Mouse (Mus musculus) forebrain, embryonic 16.5 days (tissue): Measurements from ENCODE around the gene Sgms1. TPM values are rescaled to one million over a fixed set of nuclear protein-coding genes. Genes with fewer than 3 reads are reported as not detected.

Source experiments
- ATAC-seq: fragments of 200-750 bp; cut with Nextera tagmentation; 2 replicates; pipeline ENCODE4 v1.8.0; 2017; ENCODE audit warnings: mild to moderate bottlenecking, moderate library complexity
- H3K27ac ChIP-seq: fragments of 300-500 bp; sonication (generic); 2 replicates; pipeline ENCODE4 v1.5.1; 2014; ENCODE audit warnings: low read length, control low read depth
- H3K27me3 ChIP-seq: fragments of 300-500 bp; sonication (generic); replicated peaks from 2 replicates; pipeline ENCODE4 v1.6.1; 2014; ENCODE audit warnings: low read length; ENCODE audit not compliant: control insufficient read depth, insufficient read depth
- H3K36me3 ChIP-seq: fragments of 300-500 bp; sonication (generic); 2 replicates; pipeline ENCODE4 v1.6.1; 2014; ENCODE audit not compliant: control insufficient read depth, insufficient read depth
- H3K4me1 ChIP-seq: fragments of 300-500 bp; sonication (generic); replicated peaks from 2 replicates; pipeline ENCODE4 v1.6.1; 2014; ENCODE audit warnings: low read length; ENCODE audit not compliant: control insufficient read depth, insufficient read depth
- H3K4me2 ChIP-seq: fragments of 300-500 bp; sonication (generic); 2 replicates; pipeline ENCODE4 v1.6.1; 2014; ENCODE audit warnings: mild to moderate bottlenecking, low read length, control low read depth
- H3K4me3 ChIP-seq: fragments of 300-500 bp; sonication (generic); replicated peaks from 2 replicates; pipeline ENCODE4 v1.5.1; 2014; ENCODE audit warnings: mild to moderate bottlenecking, low read length, control low read depth
- H3K9ac ChIP-seq: fragments of 300-500 bp; sonication (generic); replicated peaks from 2 replicates; pipeline ENCODE4 v1.6.1; 2014; ENCODE audit warnings: low read depth, low read length, control low read depth
- H3K9me3 ChIP-seq: fragments of 300-500 bp; sonication (generic); 2 replicates; pipeline ENCODE4 v1.6.1; 2016; ENCODE audit warnings: low read length; ENCODE audit not compliant: control insufficient read depth
- WGBS: fragments of 180-500 bp; shearing (Covaris S2); extraction: QIAGEN DNeasy Blood & Tissue Kit; methylation state at CpG from one replicate; pipeline ENCODE4 v1.1.7; 2014; 5-methylcytosine and 5-hydroxymethylcytosine counted together
- polyA plus RNA-seq: library from polyadenylated mRNA; unstranded; fragments of >200 nt; fragmentation: Nextera tagmentation; extraction: Ambion mirVana; gene quantifications from 2 replicates; pipeline ENCODE4 v1.2.1, GENCODE M21; 2015

Sgms1 gene
- polyA plus RNA-seq, 1 experiment from 2014 or later: 16.3 TPM

- Histone ChIP-seq H3K27ac (no peak overlapping the region), H3K4me1 (no peaks in the 10 kb centered on the region), H3K9ac (no peak overlapping the region), H3K27me3 (no peaks in the 10 kb centered on the region), H3K4me2 (no peak overlapping the region), H3K36me3 (no peaks in the 10 kb centered on the region), H3K4me3 (no peak overlapping the region), H3K9me3 (no peaks in the 10 kb centered on the region)
- ATAC-seq: no peak
- WGBS: 95% methylated on average over 5 of the region's 5 CpGs
Observed at GRCm38 (mm10) chr19:32284681-32285454, 104.6 kb downstream of the Sgms1 start.

DNA sequence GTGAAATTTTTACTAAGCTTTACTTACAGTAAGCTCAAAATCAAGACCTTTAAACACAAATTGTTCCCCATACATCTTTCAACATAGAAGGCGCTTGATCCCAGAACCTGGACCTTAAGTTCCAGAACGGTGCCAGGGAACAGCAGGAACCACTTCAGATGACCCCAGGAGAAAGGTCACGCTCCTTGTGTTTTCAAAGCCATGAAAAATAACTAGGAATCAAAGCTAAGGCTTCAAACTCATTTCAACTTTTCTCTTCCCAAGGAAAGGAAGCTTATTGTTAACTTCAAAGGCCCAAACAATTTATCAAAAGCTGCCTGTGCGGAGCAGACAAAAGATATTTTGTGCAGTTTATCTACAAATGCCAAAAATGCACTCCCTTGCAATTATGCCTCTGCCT is 107.6 kb downstream of the Sgms1 start:
- no peak overlapping the region for H3K4me2 ChIP-seq
- no peaks in the 10 kb centered on the region for H3K36me3 ChIP-seq
- H3K9ac ChIP-seq: no peak overlapping the region
- ATAC-seq: no peak
- H3K4me1 ChIP-seq: no peaks in the 10 kb centered on the region
- H3K27ac ChIP-seq: no peak overlapping the region
- H3K27me3 ChIP-seq: no peaks in the 10 kb centered on the region
- H3K9me3 ChIP-seq: no peaks in the 10 kb centered on the region
- H3K4me3 ChIP-seq: no peak overlapping the region
- 68% methylated on average over 4 of the region's 4 CpGs for WGBS

- no peaks in the 10 kb centered on the region for H3K4me1 ChIP-seq
- no peaks in the 10 kb centered on the region for H3K27me3 ChIP-seq
- H3K9me3 ChIP-seq: no peaks in the 10 kb centered on the region
- WGBS: 92% methylated on average over 4 of the region's 4 CpGs
- no peaks in the 10 kb centered on the region for H3K36me3 ChIP-seq
- no peak overlapping the region for H3K9ac ChIP-seq
- no peak for ATAC-seq
- no peak overlapping the region for H3K27ac ChIP-seq
- H3K4me3 ChIP-seq: no peak overlapping the region
- H3K4me2 ChIP-seq: no peak overlapping the region
Observed at GRCm38 (mm10) chr19:32280380-32280779, 109.1 kb downstream of the Sgms1 start.

- Histone ChIP-seq H3K4me3 (no peak overlapping the region), H3K27me3 (no peaks in the 10 kb centered on the region), H3K4me1 (no peaks in the 10 kb centered on the region), H3K36me3 (no peaks in the 10 kb centered on the region), H3K9me3 (no peaks in the 10 kb centered on the region), H3K9ac (no peak overlapping the region), H3K27ac (no peak overlapping the region), H3K4me2 (no peak overlapping the region)
- ATAC-seq: no peak
- 90% methylated on average over 6 of the region's 6 CpGs for WGBS
Observed at GRCm38 (mm10) chr19:32279400-32279799, 110.1 kb downstream of the Sgms1 start.

DNA sequence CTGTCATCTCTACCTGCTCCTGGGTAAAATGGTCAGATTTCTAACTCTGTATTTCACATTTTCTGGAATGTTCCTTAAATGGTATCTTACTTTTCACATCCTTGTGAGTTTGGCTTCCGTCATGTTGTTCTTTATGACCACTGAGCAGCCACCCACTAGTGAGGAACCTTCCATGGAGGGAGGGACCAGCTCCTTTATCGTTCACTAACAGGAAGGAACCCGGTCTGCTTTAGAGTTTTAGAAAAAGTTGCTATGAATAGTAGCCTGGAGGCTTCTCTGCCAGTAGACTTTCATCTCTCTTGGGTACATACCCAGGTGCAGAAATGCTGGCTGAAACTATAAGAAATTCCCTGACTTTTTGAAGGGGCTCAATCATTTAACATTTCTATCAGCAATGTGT is 111.6 kb downstream of the Sgms1 start:
- Histone ChIP-seq H3K4me3 (no peak overlapping the region), H3K9me3 (no peaks in the 10 kb centered on the region), H3K4me1 (no peaks in the 10 kb centered on the region), H3K27me3 (no peaks in the 10 kb centered on the region), H3K4me2 (no peak overlapping the region), H3K9ac (no peak overlapping the region), H3K36me3 (no peaks in the 10 kb centered on the region), H3K27ac (no peak overlapping the region)
- ATAC-seq: no peak
- WGBS: 89% methylated on average over 3 of the region's 3 CpGs

DNA sequence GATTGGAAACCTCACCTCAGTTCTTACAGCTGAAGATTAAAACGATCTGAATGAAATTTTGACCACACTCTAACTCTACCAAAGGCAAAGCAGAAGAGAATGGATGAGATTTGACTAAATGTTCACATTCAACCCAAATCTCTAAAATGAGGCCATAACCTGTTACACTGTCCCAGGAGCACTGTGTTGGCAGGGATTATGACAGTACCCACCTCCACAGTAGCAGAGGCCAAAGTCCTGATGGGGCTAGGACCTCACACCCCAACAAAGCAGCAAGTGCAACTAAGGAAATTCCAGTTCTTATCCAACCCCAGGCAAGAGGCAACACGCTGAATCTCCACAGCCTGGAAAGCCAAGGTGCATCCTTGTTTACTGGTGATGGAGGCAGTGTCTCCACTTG is 112.2 kb downstream of the Sgms1 start:
- no peak overlapping the region for H3K27ac ChIP-seq
- no peaks in the 10 kb centered on the region for H3K4me1 ChIP-seq
- H3K4me2 ChIP-seq: no peak overlapping the region
- H3K36me3 ChIP-seq: no peaks in the 10 kb centered on the region
- H3K4me3 ChIP-seq: no peak overlapping the region
- no peaks in the 10 kb centered on the region for H3K27me3 ChIP-seq
- H3K9me3 ChIP-seq: no peaks in the 10 kb centered on the region
- WGBS: 92% methylated on average over 2 of the region's 2 CpGs
- H3K9ac ChIP-seq: no peak overlapping the region
- no peak for ATAC-seq

DNA sequence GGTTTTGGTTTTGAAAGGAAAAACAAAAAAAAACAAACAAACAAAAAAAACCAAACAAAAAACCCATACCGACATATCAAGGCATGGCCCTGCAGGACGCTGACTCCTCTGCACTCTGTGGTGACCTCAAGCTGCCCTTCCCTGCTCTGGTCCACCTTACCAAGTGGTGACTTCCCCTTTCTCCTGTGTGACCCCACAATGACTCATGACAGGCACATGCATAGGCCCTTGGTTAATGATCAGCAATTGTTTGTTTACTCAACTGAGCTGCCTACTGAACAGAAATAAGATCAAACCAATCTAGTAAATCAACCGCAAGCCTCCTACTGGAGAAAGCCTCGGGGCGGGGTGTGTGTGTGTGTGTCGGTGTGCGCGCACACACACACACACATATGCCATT is 112.7 kb downstream of the Sgms1 start:
- H3K36me3 ChIP-seq: no peaks in the 10 kb centered on the region
- H3K9me3 ChIP-seq: no peaks in the 10 kb centered on the region
- H3K27ac ChIP-seq: no peak overlapping the region
- no peaks in the 10 kb centered on the region for H3K4me1 ChIP-seq
- no peak overlapping the region for H3K4me3 ChIP-seq
- H3K4me2 ChIP-seq: no peak overlapping the region
- H3K27me3 ChIP-seq: no peaks in the 10 kb centered on the region
- ATAC-seq: no peak
- no peak overlapping the region for H3K9ac ChIP-seq
- WGBS: 94% methylated on average over 8 of the region's 8 CpGs

DNA sequence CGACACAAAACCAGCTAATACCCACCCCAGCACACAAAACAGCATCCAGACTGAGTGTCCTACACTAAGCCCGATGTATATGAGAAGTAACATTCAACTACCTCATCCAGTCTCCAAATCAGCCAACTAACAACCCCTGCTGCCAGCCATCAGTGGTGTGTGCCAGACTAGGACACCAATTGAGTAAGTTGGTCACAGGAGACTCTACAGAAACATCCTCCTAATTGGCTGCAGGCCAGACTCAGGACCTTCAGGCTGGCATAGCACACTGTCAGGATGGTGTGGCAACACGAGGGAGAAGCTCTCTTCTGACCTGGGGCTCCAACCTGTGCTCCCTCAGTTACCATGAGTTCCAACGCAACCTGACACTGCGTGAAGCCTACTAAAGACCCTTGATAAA is 113.3 kb downstream of the Sgms1 start:
- Histone ChIP-seq H3K27ac (no peak overlapping the region), H3K4me3 (no peak overlapping the region), H3K36me3 (no peaks in the 10 kb centered on the region), H3K4me2 (no peak overlapping the region), H3K4me1 (no peaks in the 10 kb centered on the region), H3K27me3 (no peaks in the 10 kb centered on the region), H3K9ac (no peak overlapping the region), H3K9me3 (no peaks in the 10 kb centered on the region)
- ATAC-seq: no peak
- WGBS: 89% methylated on average over 5 of the region's 5 CpGs

- Histone ChIP-seq H3K4me3 (no peak overlapping the region), H3K4me2 (no peak overlapping the region), H3K4me1 (no peaks in the 10 kb centered on the region), H3K27me3 (no peaks in the 10 kb centered on the region), H3K9me3 (no peaks in the 10 kb centered on the region), H3K36me3 (no peaks in the 10 kb centered on the region), H3K9ac (no peak overlapping the region), H3K27ac (no peak overlapping the region)
- ATAC-seq: no peak
- 85% methylated on average over 14 of the region's 14 CpGs for WGBS
Observed at GRCm38 (mm10) chr19:32275068-32275925, 114.2 kb downstream of the Sgms1 start.
